Mouse (Mus musculus): ENCODE measurements around the gene Tmem135.

The Tmem135 gene

DNA sequence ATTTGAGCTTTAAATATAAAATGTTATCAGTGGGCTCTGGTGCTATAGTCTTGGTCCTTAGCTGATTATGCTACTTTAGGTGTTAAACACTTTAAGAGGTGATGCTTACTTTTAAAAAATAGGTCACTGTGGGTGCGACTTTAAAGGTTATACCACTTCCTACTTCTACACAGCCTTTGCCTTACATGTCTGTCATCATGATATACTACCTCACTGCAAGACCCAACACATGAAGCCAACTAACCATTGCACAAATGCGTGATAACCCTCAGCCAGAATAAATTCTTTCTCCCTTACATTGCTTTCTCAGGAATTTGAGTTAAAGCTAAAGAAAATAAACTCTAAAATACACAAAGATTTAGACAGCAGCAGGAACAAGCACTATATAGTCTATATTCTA lies 150.7 kb downstream of the Tmem135 start:
- DNase-seq (ENCODE audit: low read depth, low spot score): no peak

DNA sequence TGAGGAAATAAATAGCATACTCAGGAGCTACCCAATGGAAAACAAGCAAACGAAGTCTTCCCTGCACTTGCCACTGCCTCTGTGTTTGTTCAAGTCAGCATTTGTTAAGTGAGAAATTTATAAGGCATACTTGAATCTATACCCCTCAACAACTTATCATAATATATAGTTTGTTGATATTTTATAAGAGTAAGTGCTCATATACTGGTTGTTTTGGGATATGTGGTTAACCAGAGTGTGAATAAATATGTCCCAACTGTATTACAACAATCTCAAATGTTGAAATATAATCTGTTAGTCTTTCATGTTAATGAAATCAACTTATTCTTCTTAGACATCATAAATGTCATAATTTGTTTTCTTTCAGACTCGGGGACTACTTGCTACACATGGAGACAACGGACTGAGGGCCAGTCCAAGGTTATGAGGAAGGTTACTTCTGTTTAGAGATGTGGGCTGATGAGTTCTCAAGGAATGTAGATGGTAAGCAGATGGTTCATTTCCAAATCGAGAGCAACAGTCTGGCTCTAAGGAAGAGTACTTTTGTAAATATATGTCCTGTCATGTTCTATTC lies 152.1 kb downstream of the Tmem135 start:
- DNase-seq (ENCODE audit: low read depth, low spot score): no peak

DNA sequence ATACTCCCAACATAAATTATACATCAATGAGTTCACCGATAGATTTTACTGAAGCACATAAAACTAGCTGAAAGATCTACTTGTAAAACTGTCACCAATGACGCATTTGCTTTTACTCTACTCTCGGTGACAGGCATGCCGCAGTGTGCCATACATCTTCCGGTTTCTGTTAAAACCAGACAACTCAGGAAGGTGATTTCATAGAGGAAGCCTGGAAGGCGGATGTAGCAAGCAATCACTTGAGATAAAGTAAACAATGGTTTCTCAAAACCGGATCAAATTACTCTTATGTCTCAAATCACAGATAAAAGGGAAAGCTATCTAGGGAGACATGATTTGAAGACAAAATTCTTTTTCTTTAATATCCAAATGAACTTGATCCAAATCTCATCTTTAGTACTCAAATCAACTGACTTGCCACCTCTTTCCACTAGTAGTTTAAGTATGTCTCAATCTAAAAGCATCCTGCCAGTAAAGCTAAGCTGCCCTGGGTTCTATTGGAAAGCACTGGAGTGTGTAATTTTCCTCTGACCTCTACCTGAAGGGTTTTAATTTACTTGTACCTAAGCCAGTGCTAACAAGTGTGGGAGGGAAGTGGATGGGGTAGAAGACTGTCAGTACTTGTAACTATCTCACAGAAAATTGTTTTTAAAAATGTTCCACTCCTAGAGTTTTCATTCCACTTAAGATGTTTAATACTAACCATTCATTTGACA lies 155.7 kb downstream of the Tmem135 start:
- DNase-seq (ENCODE audit: low read depth, low spot score): peak; percentile 54

DNA sequence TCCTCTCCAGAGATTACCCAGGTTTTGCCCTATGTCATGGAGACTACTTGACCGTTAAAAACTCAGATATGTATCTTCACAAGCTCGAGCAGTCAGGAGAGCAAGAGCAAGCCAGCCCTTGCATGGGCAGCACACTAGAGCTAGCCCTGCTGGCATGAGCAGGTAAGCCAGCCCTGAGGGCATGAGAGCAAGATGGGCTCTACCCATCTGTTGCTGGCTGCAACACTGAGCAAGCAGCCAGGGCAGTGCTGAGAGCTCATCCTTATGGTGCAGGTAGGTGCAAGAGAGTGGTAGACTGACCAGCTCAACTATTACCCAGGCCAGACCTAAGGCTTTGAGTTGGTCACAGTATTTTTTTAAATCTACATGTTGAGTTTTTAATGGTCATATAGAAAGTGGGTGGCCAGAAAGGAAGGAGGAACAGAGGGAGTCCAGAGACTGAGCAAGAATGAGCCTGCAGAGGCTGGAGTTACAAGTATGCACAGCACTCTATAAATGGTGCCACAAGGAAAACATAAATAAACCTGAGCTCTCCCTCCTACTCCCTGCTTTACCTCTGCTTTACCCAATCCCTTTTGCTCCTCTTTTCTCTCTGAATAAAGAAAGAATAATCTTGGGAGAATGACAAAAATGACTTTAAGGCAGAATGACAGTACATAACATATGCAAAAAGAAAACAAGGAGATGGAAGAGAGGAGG lies 156.9 kb downstream of the Tmem135 start:
- no peak for DNase-seq (ENCODE audit: low read depth, low spot score)

DNA sequence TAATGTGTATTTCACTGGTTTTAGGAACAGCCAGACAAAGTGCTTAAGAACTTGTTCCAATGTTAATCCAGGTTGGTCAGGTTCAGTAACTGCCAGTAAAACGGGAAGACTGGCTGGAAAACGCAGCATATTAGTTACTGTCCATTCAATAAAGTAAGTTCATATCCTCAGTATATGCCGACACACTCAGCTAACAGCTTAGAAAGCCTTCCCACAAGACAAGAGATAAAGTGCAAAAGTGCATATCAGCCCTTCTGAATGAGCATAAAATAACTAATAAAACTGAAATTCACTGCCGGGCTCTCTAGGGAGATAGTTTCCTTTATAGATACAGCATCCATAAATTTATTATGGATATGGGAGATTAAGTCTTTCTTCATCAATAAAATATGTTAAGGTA lies 161.5 kb downstream of the Tmem135 start:
- DNase-seq (ENCODE audit: low read depth, low spot score): no peak

DNA sequence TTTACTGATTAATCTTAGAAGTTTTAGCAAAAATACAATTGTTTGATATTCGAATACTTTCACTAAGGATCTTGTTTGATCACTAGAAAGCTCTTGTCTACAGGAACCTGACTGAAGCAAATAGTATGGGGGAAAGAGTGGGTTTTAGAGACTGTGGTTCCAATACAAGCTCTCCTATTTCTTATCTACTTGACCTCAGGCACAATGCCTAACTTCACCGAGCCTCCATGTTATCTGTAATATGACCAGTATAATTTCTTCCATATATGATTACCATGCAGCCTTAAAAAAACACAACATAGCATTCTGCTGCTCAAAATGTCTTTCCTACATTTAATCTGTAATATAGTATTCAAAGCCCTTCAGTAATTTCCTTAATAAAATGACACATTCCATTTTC lies 161.9 kb downstream of the Tmem135 start:
- DNase-seq (ENCODE audit: low read depth, low spot score): no peak

DNA sequence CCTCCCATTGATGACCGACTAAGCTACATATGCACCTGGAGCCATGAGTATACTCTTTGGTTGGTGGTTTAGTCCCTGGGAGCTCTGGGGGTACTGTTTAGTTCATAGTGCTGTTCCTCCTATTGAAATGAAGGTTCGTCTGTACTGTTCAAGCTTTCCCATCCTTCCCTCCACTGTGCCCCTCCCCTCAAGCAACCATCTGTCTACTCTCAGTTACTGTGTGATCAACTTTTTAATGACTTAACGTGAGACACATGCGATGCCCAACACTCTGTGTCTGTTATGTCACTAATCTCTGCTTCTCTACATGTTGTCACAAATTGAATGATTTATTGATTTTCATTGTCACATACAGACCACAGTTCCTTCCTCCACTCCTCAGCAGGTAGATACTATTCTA lies 164.4 kb downstream of the Tmem135 start:
- no peak for DNase-seq (ENCODE audit: low read depth, low spot score)

DNA sequence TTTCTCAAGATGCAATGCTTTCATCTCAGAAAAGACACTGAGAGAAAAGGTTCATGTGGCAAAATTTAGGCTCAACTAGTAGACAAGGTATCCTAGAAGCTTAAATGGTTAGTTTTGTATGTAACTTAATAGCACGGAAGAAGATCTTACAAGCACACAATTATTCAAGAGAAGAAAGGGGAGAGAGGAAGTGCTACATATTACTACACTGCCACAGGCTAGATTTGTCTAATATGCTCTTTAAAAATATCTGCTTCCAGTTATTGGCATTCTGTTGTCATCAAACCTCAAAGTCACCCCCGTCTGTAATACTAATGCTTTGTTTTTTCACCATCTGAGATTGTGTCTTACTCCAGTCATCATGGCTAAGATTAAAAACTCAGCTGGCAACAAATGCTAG lies 167.4 kb downstream of the Tmem135 start:
- no peak for DNase-seq (ENCODE audit: low read depth, low spot score)

DNA sequence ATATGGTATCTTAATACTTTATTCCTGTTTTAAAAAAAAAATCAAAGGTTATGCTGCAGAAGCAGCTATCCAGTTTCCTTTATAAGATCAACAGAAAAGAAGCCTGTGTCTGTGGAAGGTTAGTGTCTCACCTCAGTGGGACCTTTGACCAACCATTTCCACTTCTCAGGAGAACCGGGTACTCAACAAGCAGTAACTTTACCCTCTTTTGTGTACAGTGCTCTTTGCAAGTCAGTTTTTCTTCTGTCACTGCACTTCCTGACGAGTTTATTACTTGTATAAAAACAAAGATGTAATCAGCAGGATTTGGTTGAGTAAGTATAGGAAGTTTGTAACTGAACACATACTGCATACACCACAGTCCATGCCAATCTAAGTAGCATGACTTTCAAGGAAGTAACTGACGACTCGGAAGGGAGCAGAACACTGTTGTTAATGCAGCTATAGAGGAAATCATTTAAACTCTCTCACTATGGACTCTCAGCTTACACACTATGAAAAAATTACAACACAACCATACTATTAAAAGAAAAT lies 168.0 kb downstream of the Tmem135 start:
- no peak for DNase-seq (ENCODE audit: low read depth, low spot score)

DNA sequence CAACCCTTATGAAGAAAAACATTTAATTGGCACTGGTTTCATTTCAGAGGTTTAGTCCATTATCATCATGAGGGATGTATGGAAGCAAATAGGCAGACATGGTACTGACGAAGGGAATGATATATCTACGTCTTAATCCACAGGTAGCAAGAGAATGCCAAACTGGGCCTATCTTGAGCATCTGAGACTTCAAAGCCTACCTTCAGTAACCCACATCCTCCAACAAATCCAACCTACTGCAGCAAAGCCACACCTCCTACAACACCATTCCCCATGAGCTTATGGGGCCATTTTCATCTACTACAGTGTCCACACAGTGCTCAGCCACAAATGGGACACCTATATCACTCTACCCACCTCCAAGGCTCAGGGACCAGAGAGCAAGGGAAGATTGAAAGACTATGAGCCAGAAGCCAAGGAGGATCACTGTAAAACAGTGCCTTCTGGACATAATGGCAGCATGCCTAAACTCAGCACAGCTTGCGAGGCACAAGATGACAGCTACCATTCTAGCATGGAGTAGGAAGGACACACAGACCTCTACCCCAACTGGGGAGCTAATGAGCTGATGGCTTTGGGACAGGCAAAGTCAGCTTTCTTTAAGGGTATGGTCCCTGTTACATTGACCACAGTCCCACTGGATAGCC lies 171.4 kb downstream of the Tmem135 start:
- DNase-seq (ENCODE audit: low read depth, low spot score): no peak

DNA sequence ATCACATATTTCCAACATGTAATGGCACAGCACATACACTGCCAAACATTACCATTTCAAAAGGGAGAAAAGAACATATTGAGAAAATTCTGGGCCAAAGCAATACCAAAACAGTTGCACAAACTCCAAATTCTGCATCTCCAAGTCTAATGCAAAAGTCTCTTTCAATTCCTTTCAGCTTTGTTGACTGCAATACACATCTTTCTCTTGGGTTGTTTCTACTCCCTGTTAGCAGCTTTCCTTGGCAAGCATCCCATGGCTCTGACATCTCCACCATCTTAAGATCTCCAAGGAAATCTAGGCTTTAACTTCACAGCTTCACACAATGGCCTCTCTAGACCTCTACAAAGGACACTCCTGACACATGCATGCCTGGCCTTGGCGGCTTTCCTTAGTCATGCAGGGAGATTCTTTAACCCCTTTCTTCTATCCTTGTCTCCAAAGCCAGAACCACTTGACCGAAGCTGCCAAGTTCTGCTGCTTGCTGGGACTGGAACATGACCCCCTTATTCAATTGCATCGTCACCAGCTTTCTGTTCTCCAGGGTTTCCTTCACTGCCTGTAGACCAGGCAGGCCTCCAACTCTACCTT lies 172.7 kb downstream of the Tmem135 start:
- no peak for DNase-seq (ENCODE audit: low read depth, low spot score)

DNA sequence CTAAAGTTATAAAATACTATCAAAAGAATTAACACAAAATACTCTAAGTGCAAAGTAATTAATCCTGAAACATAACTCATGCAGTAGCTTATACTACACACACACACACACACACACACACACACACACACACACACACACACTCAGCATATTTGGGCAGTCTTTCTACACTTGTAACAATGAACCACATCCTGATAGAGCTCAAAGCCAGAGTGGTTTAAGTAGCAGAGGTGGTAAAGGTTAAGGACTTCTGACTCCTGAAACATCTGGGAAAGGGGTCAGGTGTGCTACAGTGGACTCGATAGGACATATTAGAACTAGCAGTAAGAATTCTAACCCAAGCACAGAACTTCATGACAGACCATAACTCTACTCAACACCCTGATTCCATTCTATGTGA lies 181.4 kb downstream of the Tmem135 start:
- DNase-seq (ENCODE audit: low read depth, low spot score): no peak

DNA sequence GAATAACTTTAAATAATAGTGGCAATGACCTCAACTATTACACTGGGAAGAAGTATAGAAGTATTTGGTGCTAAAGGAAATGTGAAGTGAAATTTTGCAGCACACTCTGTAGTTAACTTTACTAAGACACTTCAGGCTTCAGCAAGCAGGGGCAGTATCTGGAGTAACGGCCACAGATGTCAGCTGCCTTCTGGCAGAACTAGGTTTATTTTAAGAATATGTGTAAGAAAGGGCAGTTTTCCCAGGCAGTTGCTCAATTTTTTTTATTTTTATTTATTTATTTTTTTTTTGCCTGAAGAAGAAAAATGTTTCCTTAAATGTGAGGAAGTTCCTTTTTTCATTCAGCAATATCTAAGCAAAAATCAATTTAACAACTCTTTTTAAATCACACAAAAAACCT lies 187.4 kb downstream of the Tmem135 start:
- DNase-seq (ENCODE audit: low read depth, low spot score): no peak

DNA sequence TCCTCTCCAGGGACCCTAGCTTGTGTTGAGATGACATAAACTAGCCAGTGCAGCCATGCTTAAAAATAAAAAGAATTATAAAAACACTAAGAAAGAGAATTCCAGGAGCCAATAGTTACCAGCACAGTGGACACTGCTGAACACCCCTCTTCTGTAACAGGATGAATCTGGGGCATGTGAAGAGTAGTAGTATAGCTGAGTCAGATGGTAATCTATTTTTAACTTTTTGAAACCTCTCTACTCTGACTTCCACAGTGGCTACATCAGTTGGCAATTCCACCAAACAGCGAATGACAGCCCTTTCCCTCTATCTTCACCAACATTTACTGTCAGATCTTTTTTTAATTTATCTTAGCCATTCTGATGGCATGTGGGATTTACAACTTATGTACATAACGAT lies 187.9 kb downstream of the Tmem135 start:
- DNase-seq (ENCODE audit: low read depth, low spot score): no peak

DNA sequence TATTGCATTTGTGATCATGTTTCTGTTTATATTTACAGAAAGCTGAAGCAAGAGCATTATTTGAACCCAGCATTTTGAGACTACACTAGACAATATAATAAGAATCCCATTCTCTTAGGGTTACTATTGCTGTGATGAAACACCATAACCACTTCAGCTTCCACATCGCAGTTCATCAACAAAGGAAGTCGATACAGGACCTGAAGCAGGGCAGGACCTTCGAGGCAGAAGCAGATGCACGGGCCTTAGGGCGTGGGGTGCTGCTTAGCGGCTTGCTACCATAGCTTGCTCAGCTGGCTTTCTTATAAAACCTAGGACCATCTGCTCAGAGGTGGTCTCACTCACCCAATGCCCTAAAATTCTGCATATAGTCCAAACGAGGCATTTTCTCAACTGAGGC lies 188.3 kb downstream of the Tmem135 start:
- DNase-seq (ENCODE audit: low read depth, low spot score): no peak

DNA sequence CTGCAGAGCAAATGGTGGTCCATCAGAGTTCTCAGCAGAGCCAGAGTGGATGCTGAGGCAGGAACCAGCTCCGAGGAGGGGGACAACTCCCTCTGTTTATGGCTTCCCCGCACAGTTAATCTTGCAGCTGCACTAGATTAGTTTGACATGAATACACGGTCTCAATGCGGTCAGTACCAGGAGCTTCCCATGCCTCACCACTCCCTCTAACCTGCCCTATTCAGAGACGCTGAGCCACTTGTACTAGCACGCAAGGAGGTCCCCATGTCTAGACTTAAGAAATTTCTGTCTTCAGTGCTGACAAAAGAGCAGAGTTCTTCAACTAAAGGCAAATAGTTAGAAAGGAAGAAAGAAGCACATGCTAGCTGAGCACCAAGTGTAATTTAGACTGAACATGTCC lies 193.5 kb downstream of the Tmem135 start:
- peak; percentile 13 for DNase-seq (ENCODE audit: low read depth, low spot score)

DNA sequence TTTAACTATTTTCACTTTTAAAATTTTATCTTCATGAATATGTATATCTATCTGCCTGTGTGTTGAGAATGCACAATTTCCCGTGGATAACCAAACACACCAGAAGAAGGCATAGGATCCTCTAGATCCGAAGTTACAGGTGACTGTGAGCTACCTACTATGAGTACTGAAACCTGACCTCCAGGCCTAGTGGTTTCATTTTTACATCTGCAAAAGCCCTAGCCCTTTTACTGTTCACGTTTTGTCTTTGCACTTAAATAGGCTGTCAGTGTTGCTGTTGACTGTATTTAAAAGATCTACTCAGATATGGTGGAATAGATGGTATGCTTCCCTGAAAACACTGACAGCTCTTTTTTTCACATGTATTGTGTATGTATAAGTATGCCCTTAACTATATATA lies 197.9 kb downstream of the Tmem135 start:
- DNase-seq (ENCODE audit: low read depth, low spot score): no peak

DNA sequence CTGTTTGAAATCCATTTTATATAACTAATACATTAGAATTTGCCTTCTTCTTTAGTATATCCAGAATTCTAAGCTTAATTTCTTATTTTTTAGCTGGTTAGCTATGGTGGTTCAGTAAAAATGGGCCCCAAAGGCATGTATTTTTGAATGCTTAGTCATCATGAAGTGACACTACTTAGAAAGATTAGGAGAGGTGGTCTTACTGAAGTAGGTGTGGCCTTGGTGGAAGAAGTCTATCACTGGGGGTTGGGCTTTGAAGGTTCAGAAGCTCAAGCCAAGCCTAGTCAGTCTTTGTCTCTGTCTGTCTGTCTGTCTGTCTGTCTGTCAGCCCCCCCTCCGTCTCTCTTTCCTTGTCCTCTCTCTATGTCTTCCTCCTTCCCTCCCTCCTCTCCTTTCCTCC lies 198.6 kb downstream of the Tmem135 start:
- no peak for DNase-seq (ENCODE audit: low read depth, low spot score)

DNA sequence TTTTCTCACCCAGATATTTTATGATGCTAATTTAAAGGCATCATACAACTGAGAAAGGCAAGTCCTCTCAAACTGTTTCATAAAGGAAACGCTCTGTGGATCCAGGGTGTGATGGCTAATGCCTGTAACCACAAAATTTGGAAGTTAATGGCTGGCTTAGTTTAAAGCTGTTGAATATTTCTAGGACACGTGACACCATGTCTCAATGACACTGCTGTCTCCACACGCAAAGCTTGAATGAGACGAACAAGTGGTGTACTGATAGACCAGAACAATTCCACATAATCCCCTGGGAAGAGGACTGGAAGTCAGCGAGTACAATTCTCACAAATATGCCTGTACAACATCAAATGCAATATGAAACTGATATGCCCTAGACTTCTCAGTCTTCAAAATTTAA lies 200.9 kb downstream of the Tmem135 start:
- no peak for DNase-seq (ENCODE audit: low read depth, low spot score)

DNA sequence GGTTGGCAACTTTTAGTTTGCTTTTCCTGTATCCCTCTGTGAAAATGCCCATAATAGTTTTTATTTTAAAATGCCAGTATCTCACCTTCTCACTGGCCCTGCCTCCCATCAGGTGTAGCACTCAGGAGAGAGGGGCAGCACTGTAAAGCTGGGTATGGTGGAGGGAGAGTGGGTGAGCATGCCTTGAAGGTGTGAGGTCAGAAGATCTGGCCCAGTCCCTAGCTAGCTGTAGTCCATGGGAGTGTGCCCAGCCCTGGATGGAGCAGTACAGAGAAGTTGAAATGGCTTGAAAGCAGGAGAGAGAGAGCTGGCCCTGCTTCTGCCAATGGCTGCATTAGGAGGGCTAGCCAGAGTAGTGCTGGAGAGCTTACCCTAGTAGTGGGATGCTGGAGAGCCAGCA lies 202.1 kb downstream of the Tmem135 start:
- DNase-seq (ENCODE audit: low read depth, low spot score): no peak

DNA sequence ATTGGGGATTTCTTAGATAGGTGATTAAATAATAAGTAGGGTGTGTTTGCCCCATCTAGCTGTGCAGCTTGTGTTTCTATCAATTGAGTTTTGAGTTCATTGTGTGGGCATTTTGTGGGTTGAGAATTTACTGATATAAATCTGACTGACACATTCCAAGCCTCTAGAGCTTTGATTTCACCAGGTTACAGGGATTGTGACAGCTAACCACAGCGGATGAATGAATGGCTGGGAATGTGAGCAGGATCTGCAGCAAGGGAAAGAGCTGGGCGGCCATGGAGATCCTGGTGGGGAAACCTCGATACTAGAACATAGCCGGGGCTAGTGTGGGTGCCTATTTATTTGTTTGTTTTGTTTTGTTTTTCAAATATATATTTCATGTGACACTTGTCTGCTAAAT lies 205.5 kb downstream of the Tmem135 start:
- peak; percentile 19 for DNase-seq (ENCODE audit: low read depth, low spot score)

DNA sequence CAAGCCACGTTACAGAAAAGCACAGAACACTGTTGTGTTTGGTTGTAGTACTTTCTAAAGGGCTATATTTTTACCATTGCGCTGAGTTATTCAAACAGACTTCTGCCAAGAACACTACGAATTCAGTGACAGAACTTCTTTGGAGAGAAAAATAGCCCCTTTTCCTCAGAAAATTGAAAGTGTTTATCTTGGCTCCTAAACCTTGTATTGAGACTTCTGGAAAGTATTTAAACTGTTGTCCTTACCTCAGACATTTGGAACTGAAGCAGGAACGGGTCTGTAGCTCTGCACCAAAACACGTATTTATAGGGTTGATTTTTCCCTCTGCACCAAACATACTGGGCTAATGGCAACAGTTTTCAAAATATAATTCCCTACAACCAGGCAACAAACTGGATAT lies 210.6 kb downstream of the Tmem135 start:
- no peak for DNase-seq (ENCODE audit: low read depth, low spot score)
